Mouse (Mus musculus) hindbrain, embryonic 13.5 days (tissue): ENCODE measurements around the gene Atp1a3. TPM values are rescaled to one million over a fixed set of nuclear protein-coding genes. Genes with fewer than 3 reads are reported as not detected.
"Not testable (repeated sequence)": the region's sequence is repeated elsewhere in the genome, so short reads cannot be mapped to it uniquely, and the experiment has no call there.

Experiments
- ATAC-seq: fragments of 200-750 bp; cut with Nextera tagmentation; 2 replicates; pipeline ENCODE4 v1.8.0; 2017; ENCODE audit warnings: moderate TSS enrichment; ENCODE audit not compliant: low FRiP score
- H3K27ac ChIP-seq: fragments of 300-500 bp; sonication (generic); 2 replicates; pipeline ENCODE4 v1.5.1; 2015; ENCODE audit warnings: inconsistent platforms, mild to moderate bottlenecking, moderate library complexity
- H3K27me3 ChIP-seq: fragments of 300-500 bp; sonication (generic); 2 replicates; pipeline ENCODE4 v1.6.1; 2015; ENCODE audit warnings: mild to moderate bottlenecking, inconsistent platforms
- H3K36me3 ChIP-seq: fragments of 300-500 bp; sonication (generic); 2 replicates; pipeline ENCODE4 v1.6.1; 2015; ENCODE audit warnings: mild to moderate bottlenecking, inconsistent platforms
- H3K4me1 ChIP-seq: fragments of 300-500 bp; sonication (generic); replicated peaks from 2 replicates; pipeline ENCODE4 v1.6.1; 2015; ENCODE audit warnings: inconsistent platforms
- H3K4me2 ChIP-seq: fragments of 300-500 bp; sonication (generic); 2 replicates; pipeline ENCODE4 v1.6.1; 2015; ENCODE audit warnings: inconsistent platforms, mild to moderate bottlenecking, moderate library complexity
- H3K4me3 ChIP-seq: fragments of 300-500 bp; sonication (generic); 2 replicates; pipeline ENCODE4 v1.5.1; 2015; ENCODE audit warnings: mild to moderate bottlenecking, inconsistent platforms
- H3K9ac ChIP-seq: fragments of 300-500 bp; sonication (generic); 2 replicates; pipeline ENCODE4 v1.6.1; 2015; ENCODE audit warnings: mild to moderate bottlenecking, inconsistent platforms
- H3K9me3 ChIP-seq: fragments of 300-500 bp; sonication (generic); 2 replicates; pipeline ENCODE4 v1.6.1; 2016; ENCODE audit warnings: inconsistent platforms
- WGBS: fragments of 180-500 bp; shearing (Covaris S2); methylation state at CpG from one replicate; pipeline ENCODE4 v1.1.7; 2015; 5-methylcytosine and 5-hydroxymethylcytosine counted together
- polyA plus RNA-seq: library from polyadenylated mRNA; unstranded; fragments of >200 nt; fragmentation: Nextera tagmentation; extraction: Ambion mirVana; gene quantifications from 2 replicates; pipeline ENCODE4 v1.2.1, GENCODE M21; 2015

Atp1a3 gene
- polyA plus RNA-seq = 253 and 258 TPM in 2 replicates

DNA sequence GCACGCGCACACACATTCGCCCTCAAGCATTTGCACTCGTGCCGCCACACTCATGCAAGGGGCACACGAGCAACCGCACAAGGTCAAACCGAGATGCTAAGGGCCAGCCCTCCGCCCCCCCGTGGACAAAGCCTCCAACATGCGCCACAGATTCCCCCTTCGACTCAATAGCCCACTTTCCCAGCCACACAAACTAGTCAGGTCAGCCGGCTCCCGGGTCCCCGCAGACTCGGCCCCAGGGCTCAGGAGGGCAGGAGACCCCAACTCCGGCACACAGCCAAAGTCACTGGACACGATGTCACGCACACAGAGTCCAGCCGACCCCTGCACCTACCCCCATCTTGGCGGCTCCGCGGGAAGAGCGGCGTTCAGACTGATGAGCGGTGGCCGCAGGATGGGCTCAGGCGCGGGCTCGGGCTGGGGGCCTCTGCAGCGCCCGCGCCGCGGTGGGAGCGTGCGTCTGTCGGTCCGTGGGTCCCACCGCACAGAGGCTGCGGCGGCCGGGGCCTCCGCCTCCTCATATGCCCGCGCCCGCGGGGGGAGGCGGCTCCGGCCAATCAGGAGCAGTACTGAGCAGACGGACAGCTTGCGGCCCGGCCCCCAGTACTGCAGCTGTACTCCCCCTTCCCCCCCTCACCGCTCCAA lies at the start of gene Atp1a3:
Gene Atp1a3, minus strand, starts transcription at position 538 of the 645 bp plus-strand sequence.
- Histone ChIP-seq H3K4me2 (peak within 1 kb of the TSS; percentile 71), H3K9ac (peak within 1 kb of the TSS; percentile 96), H3K4me3 (peak within 1 kb of the TSS; percentile 84), H3K27ac (peak within 1 kb of the TSS; percentile 99), H3K27me3 (peaks cover 17% of the 10 kb centered on the region), H3K9me3 (no peaks in the 10 kb centered on the region), H3K36me3 (peaks cover 18% of the 10 kb centered on the region), H3K4me1 (peaks cover 78% of the 10 kb centered on the region)
- ATAC-seq = peak; percentile 78
- under 1% methylated on average over 44 of the region's 54 CpGs for WGBS

DNA sequence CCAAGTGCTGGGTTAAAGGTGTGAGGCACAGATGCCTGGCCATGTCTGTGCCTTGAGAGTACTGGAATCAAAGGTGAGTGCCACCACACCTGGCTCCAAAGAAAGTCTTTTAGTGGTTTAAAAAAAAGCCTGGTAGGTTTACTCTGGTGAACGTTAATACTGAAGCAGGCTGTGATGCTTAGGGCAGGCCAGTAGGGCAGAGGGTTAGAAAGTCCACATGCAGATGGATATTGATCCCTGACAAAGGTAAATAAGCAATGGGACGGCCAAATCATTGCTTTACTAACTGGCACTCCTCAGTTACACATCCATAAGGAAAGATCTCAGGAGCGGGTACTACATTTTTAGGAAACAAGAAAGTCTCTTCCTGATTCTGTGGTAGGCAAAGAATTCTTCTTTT lies 46.8 kb upstream of the Atp1a3 start:
- Histone ChIP-seq H3K9ac (no peak overlapping the region), H3K4me1 (no peaks in the 10 kb centered on the region), H3K27ac (no peak overlapping the region), H3K4me2 (no peak overlapping the region), H3K4me3 (no peak overlapping the region), H3K36me3 (peaks cover 94% of the 10 kb centered on the region), H3K9me3 (no peaks in the 10 kb centered on the region), H3K27me3 (no peaks in the 10 kb centered on the region)
- WGBS = 97% methylated on average over 3 of the region's 3 CpGs
- ATAC-seq = no peak

DNA sequence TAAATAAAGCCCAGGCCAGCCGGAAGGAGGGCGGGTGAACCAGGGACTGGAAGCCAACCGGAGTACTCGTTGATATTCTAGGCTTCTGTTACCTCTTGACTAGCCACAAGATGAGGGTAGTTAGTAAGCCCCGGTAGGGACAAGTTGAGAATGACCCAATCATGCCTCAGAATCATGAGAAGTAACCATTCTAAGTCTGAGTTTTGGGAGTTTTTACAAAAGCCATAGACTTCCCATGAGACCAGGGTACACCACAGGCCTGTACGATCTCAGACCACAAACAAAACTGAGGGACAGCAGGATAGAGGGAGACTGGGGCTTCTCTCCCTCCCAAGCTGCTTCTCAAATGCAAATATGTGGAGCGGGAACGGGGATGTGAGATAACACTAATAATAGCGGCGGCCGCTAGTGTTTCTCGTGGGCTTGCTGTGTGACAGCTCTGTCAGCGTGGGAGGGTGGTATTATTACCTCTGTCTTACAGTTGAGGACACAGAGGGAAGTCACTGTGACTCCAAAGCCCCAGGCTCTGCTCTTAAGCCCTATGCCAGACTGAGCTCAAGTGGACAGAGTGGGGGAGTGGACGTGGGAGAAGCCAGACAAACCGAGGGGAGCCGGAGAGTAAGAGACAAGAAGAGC lies 43.7 kb upstream of the Atp1a3 start:
- Histone ChIP-seq H3K4me1 (no peaks in the 10 kb centered on the region), H3K27ac (no peak overlapping the region), H3K9me3 (no peaks in the 10 kb centered on the region), H3K9ac (no peak overlapping the region), H3K4me2 (no peak overlapping the region), H3K4me3 (no peak overlapping the region), H3K36me3 (peaks cover 93% of the 10 kb centered on the region), H3K27me3 (no peaks in the 10 kb centered on the region)
- ATAC-seq = no peak
- 80% methylated on average over 16 of the region's 16 CpGs for WGBS

DNA sequence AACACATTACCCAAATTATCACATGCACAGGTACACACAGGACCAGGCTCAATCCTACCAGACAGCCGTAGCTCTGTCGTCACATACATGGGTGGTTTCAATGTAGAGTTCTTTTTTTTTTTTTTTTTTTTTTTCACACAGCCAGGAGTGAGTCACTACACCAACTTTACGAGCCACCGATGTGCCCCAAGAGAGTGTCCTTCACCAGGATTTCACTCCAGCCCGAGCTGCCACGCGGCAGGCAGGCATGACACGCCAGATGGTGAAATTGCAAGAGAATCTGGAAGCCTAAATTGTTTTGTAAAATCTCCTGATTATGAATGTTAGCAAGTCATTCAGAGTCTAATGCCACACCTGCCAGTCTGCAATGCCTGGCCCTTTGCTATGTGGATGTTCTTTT lies 41.6 kb upstream of the Atp1a3 start:
- H3K4me2 ChIP-seq = no peak overlapping the region
- no peaks in the 10 kb centered on the region for H3K9me3 ChIP-seq
- no peaks in the 10 kb centered on the region for H3K4me1 ChIP-seq
- H3K27ac ChIP-seq = no peak overlapping the region
- no peaks in the 10 kb centered on the region for H3K27me3 ChIP-seq
- WGBS = 90% methylated on average over 8 of the region's 8 CpGs
- H3K4me3 ChIP-seq = no peak overlapping the region
- no peak for ATAC-seq
- no peak overlapping the region for H3K9ac ChIP-seq
- peaks cover 95% of the 10 kb centered on the region for H3K36me3 ChIP-seq

DNA sequence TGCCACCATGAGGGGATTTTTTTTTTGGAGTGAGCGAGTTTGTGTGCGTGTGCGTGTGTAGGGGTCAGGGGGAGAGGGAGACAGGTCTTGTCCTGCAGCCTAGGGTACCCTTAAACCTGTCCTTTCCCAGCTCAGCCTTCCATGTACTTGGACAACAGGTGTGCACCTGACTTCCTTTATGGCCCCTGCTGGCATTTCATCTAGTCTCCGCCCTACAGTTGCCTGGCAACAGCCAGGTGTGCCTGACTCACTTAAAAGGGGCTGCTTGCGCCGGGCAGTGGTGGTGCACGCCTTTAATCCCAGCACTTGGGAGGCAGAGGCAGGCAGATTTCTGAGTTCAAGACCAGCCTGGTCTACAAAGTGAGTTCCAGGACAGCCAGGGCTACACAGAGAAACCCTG lies 38.8 kb upstream of the Atp1a3 start:
- not testable (repeated sequence) for H3K4me2 ChIP-seq, H3K27me3 ChIP-seq, H3K9ac ChIP-seq, H3K27ac ChIP-seq, ATAC-seq, H3K4me1 ChIP-seq, H3K4me3 ChIP-seq, H3K9me3 ChIP-seq
- peaks cover 99% of the 10 kb centered on the region for H3K36me3 ChIP-seq
- WGBS = 96% methylated on average over 7 of the region's 7 CpGs

GRCm38 (mm10) chr7:25041921-25042320 lies 36.2 kb upstream of the Atp1a3 start:
- WGBS = 88% methylated on average over 12 of the region's 12 CpGs
- no peaks in the 10 kb centered on the region for H3K4me1 ChIP-seq

DNA sequence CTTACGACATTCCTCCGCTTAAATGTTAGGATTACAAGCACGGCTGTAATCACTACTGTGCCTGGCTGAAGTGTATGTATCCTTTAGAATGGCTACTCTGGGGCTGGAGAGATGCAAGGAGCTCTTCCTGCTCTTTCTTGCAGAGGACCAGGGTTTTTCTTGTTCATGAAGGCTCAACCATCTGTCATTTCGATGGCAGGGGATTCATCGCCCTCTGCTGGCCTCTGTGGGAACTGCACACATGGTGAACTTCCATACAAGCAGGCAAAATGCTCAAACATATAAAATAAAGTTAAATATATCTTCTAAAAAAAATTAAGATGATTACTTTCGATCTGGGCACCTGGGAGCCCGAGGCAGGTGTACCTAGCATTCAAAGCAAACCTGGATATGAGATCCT lies 30.2 kb upstream of the Atp1a3 start:
- H3K9ac ChIP-seq = no peak overlapping the region
- no peaks in the 10 kb centered on the region for H3K4me1 ChIP-seq
- H3K9me3 ChIP-seq = no peaks in the 10 kb centered on the region
- ATAC-seq = no peak
- 57% methylated on average over 7 of the region's 7 CpGs for WGBS
- H3K36me3 ChIP-seq = peaks cover 85% of the 10 kb centered on the region
- H3K4me2 ChIP-seq = no peak overlapping the region
- H3K27ac ChIP-seq = no peak overlapping the region
- H3K27me3 ChIP-seq = no peaks in the 10 kb centered on the region
- no peak overlapping the region for H3K4me3 ChIP-seq

More at GRCm38 (mm10) chr7:25041921-25042320, 36.2 kb upstream of the Atp1a3 start:
- Histone ChIP-seq H3K36me3 (peaks cover 98% of the 10 kb centered on the region), H3K9ac (no peak overlapping the region), H3K27ac (no peak overlapping the region), H3K9me3 (no peaks in the 10 kb centered on the region), H3K4me3 (no peak overlapping the region), H3K27me3 (no peaks in the 10 kb centered on the region), H3K4me2 (no peak overlapping the region)
- no peak for ATAC-seq

DNA sequence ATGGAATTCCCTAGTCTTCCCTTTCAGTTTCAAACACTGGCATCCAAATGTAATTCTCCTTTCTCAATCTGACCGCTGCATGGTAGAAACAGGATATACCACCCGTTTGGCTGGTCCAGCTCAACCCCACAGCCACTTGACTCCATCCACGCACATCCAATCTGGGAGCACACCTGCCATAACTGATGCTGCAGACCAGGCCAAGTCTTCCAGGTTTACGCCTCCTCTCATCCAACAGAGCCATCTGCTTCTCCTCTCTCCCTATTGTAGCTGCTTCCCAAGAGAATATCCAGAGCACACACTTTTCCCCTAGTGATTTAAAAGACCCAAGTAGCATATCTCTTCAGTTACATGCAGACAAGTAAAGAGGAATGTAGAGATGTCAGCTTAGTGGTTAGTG lies 29.0 kb upstream of the Atp1a3 start:
- Histone ChIP-seq H3K9me3 (no peaks in the 10 kb centered on the region), H3K27me3 (no peaks in the 10 kb centered on the region), H3K4me2 (no peak overlapping the region), H3K4me1 (peaks cover 7% of the 10 kb centered on the region), H3K36me3 (peaks cover 77% of the 10 kb centered on the region), H3K9ac (no peak overlapping the region), H3K4me3 (no peak overlapping the region), H3K27ac (no peak overlapping the region)
- WGBS = 96% methylated on average over 4 of the region's 4 CpGs
- no peak for ATAC-seq

DNA sequence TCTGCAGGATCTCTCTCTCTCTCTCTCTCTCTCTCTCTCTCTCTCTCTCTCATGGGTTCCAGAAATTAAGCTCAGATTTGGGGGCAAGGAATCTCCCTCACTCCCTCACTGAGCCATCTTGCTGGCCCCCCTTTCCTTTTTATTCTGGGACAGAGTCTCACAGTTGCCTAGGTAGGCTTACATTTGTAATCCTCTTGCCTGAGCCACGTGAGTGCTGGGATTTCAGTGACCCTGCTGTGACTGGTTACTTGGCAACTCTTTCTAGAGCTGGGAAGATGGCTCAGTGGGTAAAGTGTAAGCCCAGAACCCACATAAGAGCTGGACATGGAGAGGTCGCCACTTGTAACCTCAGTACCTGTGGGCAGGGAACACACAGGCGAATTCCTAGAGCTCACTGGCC lies 25.8 kb upstream of the Atp1a3 start:
- WGBS = 70% methylated on average over 3 of the region's 3 CpGs
- H3K9me3 ChIP-seq = no peaks in the 10 kb centered on the region
- ATAC-seq = no peak

GRCm38 (mm10) chr7:25030032-25030753 lies 24.4 kb upstream of the Atp1a3 start:
- H3K9me3 ChIP-seq = no peaks in the 10 kb centered on the region
- no peak overlapping the region for H3K4me3 ChIP-seq
- H3K36me3 ChIP-seq = peaks cover 66% of the 10 kb centered on the region
- peaks cover 7% of the 10 kb centered on the region for H3K4me1 ChIP-seq
- no peaks in the 10 kb centered on the region for H3K27me3 ChIP-seq
- 36% methylated on average over 5 of the region's 5 CpGs for WGBS
- H3K9ac ChIP-seq = peak overlapping the region; percentile 14; the same call in 1 of the 2 replicates
- H3K4me2 ChIP-seq = no peak overlapping the region
- peak; percentile 25; the same call in 1 of the 2 replicates for ATAC-seq
- H3K27ac ChIP-seq = peak overlapping the region; percentile 70

More for the DNA sequence above, 25.8 kb upstream of the Atp1a3 start:
- Histone ChIP-seq H3K4me3 (no peak overlapping the region), H3K4me2 (no peak overlapping the region), H3K27ac (no peak overlapping the region), H3K4me1 (peaks cover 7% of the 10 kb centered on the region), H3K27me3 (no peaks in the 10 kb centered on the region), H3K36me3 (peaks cover 68% of the 10 kb centered on the region), H3K9ac (no peak overlapping the region)

DNA sequence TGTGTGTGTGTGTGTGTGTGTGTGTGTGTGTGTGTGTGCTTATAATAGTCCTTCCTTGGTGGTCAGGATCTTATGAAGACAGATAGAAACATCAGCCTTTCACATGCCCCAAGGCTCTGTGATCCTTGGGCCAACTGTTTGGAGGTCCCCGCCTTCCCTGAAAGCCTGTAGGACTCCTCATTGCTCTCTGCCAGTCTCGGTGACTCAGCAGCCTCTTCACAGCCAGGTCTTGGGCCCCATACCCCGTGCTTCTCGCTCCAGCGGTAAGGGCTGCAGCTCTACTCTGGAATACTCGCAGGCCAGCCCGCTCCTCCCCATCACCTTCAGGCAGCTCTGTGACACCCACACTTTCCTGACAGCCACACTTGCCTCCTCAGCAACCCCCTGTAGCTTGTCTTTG lies 20.7 kb upstream of the Atp1a3 start:
- Histone ChIP-seq H3K27ac (no peak overlapping the region), H3K9me3 (no peaks in the 10 kb centered on the region), H3K4me1 (peaks cover 7% of the 10 kb centered on the region), H3K4me2 (no peak overlapping the region), H3K27me3 (no peaks in the 10 kb centered on the region), H3K36me3 (peaks cover 76% of the 10 kb centered on the region), H3K9ac (no peak overlapping the region), H3K4me3 (no peak overlapping the region)
- WGBS = 67% methylated on average over 7 of the region's 7 CpGs
- ATAC-seq = no peak

DNA sequence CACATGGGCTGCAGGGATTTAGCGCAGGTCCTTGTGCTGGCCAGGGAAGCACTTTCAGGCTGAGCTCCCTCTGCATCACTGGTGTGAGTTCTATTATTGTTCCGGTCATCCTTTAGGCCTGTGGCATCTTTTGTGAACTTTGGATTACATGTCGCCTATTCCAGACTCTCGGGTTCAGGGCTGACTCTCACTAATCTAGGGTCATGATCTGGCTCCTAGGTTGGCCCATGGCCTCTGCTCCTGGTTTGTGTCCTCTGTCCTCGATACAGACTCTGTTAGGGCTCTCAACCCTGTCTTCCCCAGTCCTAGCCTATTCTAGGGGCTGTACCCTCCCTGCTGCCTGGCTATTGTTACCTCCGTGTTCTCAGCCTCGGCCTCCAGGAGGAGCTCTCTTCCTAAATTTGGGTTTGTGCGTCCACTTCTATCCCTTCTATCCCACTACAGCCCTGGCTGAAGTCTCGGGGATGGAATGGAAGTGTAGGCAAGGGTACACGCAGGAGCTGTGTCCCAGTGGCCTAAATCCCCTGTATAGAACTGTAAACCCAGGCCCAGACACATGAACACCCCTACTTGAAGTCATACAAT lies 20.2 kb upstream of the Atp1a3 start:
- Histone ChIP-seq H3K4me3 (no peak overlapping the region), H3K9me3 (no peaks in the 10 kb centered on the region), H3K9ac (no peak overlapping the region), H3K4me1 (peaks cover 7% of the 10 kb centered on the region), H3K27ac (no peak overlapping the region), H3K4me2 (no peak overlapping the region), H3K27me3 (no peaks in the 10 kb centered on the region), H3K36me3 (peaks cover 76% of the 10 kb centered on the region)
- WGBS = 66% methylated on average over 10 of the region's 10 CpGs
- ATAC-seq = no peak
